Mouse (Mus musculus): Measurements from ENCODE around the gene Cbx6. TPM values are rescaled to one million over a fixed set of nuclear protein-coding genes. Genes with fewer than 3 reads are reported as not detected.

Gene Cbx6
- polyA plus RNA-seq, 1 experiment: 26.1 TPM

DNA sequence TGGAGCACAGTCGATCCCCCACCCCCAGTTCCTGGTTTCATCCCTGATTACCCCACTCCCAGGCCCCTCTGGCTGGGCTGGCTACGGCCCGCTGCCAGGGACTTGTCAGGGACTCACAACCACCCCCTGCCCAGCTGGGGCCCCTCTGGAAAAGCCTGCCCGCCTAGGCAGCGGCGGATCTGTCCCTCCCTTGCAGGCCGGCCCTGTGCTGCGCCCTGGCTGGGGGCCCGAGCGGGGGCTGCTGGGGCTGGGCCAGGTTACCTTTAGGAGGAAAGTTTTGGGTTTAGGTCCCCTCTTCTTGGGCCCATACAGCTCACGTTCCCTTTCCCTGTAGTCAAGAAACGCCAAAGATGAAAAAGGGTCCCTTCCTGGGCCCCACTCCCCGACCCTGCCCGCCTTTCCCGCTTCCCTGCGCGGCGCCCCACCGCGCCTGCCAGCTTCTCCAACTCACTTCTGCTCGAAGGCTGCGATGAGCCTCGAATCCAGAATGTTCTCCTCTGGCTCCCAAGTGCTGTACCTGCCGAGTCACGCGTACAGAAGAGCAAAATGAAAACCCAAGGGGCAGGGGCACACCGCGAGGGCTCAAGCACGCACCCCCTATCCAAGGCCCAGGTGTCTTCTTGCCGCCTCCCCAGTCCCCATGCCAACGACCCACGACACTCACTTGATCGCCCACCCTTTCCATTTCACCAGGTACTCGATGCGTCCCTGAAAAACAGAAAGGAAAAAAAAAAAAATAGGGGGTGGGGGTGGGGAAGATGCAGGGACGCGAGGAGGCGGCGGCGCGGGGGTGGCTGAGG is 1.0 kb downstream of the Cbx6 start:
- Histone ChIP-seq H3ac (ENCODE audit: control insufficient read depth, insufficient read length) (peak overlapping the region; percentile 63), H3K4me2 (ENCODE audit: low read depth) (peak overlapping the region; percentile 83), H3K36me3 (ENCODE audit: control insufficient read depth, insufficient read depth) (no peaks in the 10 kb centered on the region), H3K79me2 (ENCODE audit: control insufficient read depth, insufficient read depth) (peaks cover 15% of the 10 kb centered on the region), H3K4me3 (peak overlapping the region; percentile 74), H3K27me3 (ENCODE audit: control insufficient read depth, insufficient read depth, insufficient read length) (no peaks in the 10 kb centered on the region)
- TF ChIP-seq MYOD1 (IDR thresholded peaks at IDR 0.05; ENCODE audit: control insufficient read depth in 1 of 3, insufficient read length in 2 of 3, low read depth in 2 of 3) (no peak), TCF12 (IDR thresholded peaks at IDR 0.05; ENCODE audit: insufficient read depth, poor library complexity, severe bottlenecking) (no peak), SRF (IDR thresholded peaks at IDR 0.05; ENCODE audit: control insufficient read depth, insufficient read length, low read depth) (no peak), USF1 (IDR thresholded peaks at IDR 0.05; ENCODE audit: low read depth) (no peak), MYOG (IDR thresholded peaks at IDR 0.05; ENCODE audit: control insufficient read depth in 1 of 3, insufficient read depth in 1 of 3, insufficient read length in 2 of 3, low read depth in 2 of 3) (no peak)

- Histone ChIP-seq H3K79me2 (ENCODE audit: control insufficient read depth, insufficient read depth) (peaks cover 15% of the 10 kb centered on the region), H3K4me3 (peak overlapping the region; percentile 74), H3ac (ENCODE audit: control insufficient read depth, insufficient read length) (no peak overlapping the region), H3K27me3 (ENCODE audit: control insufficient read depth, insufficient read depth, insufficient read length) (no peaks in the 10 kb centered on the region), H3K36me3 (ENCODE audit: control insufficient read depth, insufficient read depth) (no peaks in the 10 kb centered on the region), H3K4me2 (ENCODE audit: low read depth) (peak overlapping the region; percentile 83)
- peak in 2 of 3 experiments; percentile 65 to 83 for TF ChIP-seq MYOD1 (IDR thresholded peaks at IDR 0.05; ENCODE audit: control insufficient read depth in 1 of 3, insufficient read length in 2 of 3, low read depth in 2 of 3)
- no peak for TF ChIP-seq POLR2A (IDR thresholded peaks at IDR 0.05; ENCODE audit: insufficient read length, low read depth)
- TF ChIP-seq MYOG (IDR thresholded peaks at IDR 0.05; ENCODE audit: control insufficient read depth in 1 of 3, insufficient read depth in 1 of 3, insufficient read length in 2 of 3, low read depth in 2 of 3): peak; percentile 15 to 58 (median 19)
Measured at GRCm38 (mm10) chr15:79832064-79832900, 2.2 kb downstream of the Cbx6 start.

DNA sequence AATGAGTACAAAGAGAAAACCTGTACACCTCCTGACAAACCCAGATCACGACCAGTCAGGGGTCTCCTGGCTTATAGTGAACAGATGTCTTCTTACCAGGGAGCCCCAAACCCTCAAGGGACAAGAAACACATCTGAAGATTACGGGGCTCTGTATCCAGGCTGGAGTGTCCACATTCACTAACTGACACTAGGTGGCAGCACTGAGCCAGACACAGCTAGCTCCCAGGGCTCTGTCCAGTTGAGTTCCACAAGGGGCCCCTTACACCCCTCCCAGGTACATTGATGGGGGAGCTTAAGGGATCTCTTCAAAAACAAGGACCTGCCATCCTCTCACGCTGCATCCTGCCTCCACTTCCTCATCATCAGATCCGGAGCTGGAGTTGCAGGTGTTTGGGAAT is 4.1 kb downstream of the Cbx6 start:
- H3K79me2 ChIP-seq (ENCODE audit: control insufficient read depth, insufficient read depth): peaks cover 15% of the 10 kb centered on the region
- H3K4me2 ChIP-seq (ENCODE audit: low read depth): no peak overlapping the region
- TF ChIP-seq E2F4 (IDR thresholded peaks at IDR 0.05; ENCODE audit: insufficient read depth) (no peak), TCF12 (IDR thresholded peaks at IDR 0.05; ENCODE audit: insufficient read depth, poor library complexity, severe bottlenecking) (no peak), POLR2AphosphoS2 (IDR thresholded peaks at IDR 0.05; ENCODE audit: insufficient read length, low read depth) (peak; percentile 14), REST (IDR thresholded peaks at IDR 0.05; ENCODE audit: insufficient read depth, insufficient read length) (no peak)
- H3K36me3 ChIP-seq (ENCODE audit: control insufficient read depth, insufficient read depth): no peaks in the 10 kb centered on the region
- H3ac ChIP-seq (ENCODE audit: control insufficient read depth, insufficient read length): no peak overlapping the region
- H3K4me3 ChIP-seq: no peak overlapping the region
- no peaks in the 10 kb centered on the region for H3K27me3 ChIP-seq (ENCODE audit: control insufficient read depth, insufficient read depth, insufficient read length)

GRCm38 (mm10) chr15:79829431-79829830 is 5.1 kb downstream of the Cbx6 start:
- Histone ChIP-seq H3K27me3 (ENCODE audit: control insufficient read depth, insufficient read depth, insufficient read length) (no peaks in the 10 kb centered on the region), H3K79me2 (ENCODE audit: control insufficient read depth, insufficient read depth) (peaks cover 15% of the 10 kb centered on the region), H3K4me2 (ENCODE audit: low read depth) (no peak overlapping the region), H3K4me3 (no peak overlapping the region), H3K36me3 (ENCODE audit: control insufficient read depth, insufficient read depth) (no peaks in the 10 kb centered on the region), H3ac (ENCODE audit: control insufficient read depth, insufficient read length) (no peak overlapping the region)
- no peak for TF ChIP-seq MYOG (IDR thresholded peaks at IDR 0.05; ENCODE audit: control insufficient read depth in 1 of 3, insufficient read depth in 1 of 3, insufficient read length in 2 of 3, low read depth in 2 of 3)
- no peak for TF ChIP-seq SRF (IDR thresholded peaks at IDR 0.05; ENCODE audit: control insufficient read depth, insufficient read length, low read depth)
- TF ChIP-seq POLR2AphosphoS2 (IDR thresholded peaks at IDR 0.05; ENCODE audit: insufficient read length, low read depth): no peak
- TF ChIP-seq MYOD1 (IDR thresholded peaks at IDR 0.05; ENCODE audit: control insufficient read depth in 1 of 3, insufficient read length in 2 of 3, low read depth in 2 of 3): no peak

DNA sequence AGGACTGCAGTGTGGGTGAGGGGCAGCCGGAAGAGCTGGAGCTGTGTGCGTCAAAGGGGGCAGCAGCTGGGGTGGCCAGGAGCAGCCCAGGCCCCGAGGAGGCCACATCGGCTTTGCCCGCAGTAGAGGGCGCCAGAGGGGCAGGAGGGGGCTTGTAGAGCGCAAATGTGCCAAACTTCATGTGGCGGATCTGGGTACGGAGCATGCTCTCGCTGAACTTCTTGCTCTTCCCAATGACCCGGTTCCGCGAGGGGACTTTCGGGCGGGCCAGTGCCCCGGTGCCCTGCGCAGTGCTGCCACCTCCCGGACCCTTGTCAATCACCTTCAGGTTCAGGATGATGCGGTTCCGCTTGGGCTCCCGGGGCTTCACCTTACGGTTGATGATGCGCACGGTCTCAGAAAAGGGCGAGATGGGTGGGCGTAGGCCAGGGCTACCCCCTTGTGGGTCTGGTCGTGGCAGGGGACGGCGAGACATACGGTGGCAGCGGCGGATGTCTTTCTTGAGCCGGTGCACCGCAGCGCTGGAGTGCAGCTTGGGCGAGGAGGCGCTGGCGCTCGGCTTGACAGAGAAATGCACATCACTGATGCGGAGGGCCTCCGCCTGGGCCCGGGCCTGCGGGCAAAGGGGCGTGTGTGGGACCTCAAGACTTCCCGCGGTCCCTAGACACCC is 6.0 kb downstream of the Cbx6 start:
- Histone ChIP-seq H3K36me3 (ENCODE audit: control insufficient read depth, insufficient read depth) (no peaks in the 10 kb centered on the region), H3K79me2 (ENCODE audit: control insufficient read depth, insufficient read depth) (peaks cover 13% of the 10 kb centered on the region), H3K27me3 (ENCODE audit: control insufficient read depth, insufficient read depth, insufficient read length) (no peaks in the 10 kb centered on the region), H3ac (ENCODE audit: control insufficient read depth, insufficient read length) (no peak overlapping the region), H3K4me2 (ENCODE audit: low read depth) (no peak overlapping the region), H3K4me3 (no peak overlapping the region)
- TF ChIP-seq SRF (IDR thresholded peaks at IDR 0.05; ENCODE audit: control insufficient read depth, insufficient read length, low read depth) (no peak), TCF3 (IDR thresholded peaks at IDR 0.05; ENCODE audit: insufficient read length, low read depth) (no peak), USF1 (IDR thresholded peaks at IDR 0.05; ENCODE audit: low read depth) (no peak), TCF12 (IDR thresholded peaks at IDR 0.05; ENCODE audit: insufficient read depth, poor library complexity, severe bottlenecking) (no peak), MAX (IDR thresholded peaks at IDR 0.05; ENCODE audit: low read depth) (no peak)
